Mouse (Mus musculus) cerebellum, adult 9-10 months (tissue): ENCODE measurements at regions not wholly inside any gene's neighbourhood (a gene's known extent, or its start where the extent isn't known, plus 50 kb on each side); places are given as distances from the start of the nearest gene placed in this dataset.
"Not testable (repeated sequence)": the region's sequence is repeated elsewhere in the genome, so short reads cannot be mapped to it uniquely, and the experiment has no call there.

ENCODE experiments used
- DNase-seq: peaks from one replicate; pipeline ENCODE4 v3.0.0; 2022

- DNase-seq = no peak
These were observed 87.3 kb downstream of the Crisp4 start for GRCm38 (mm10) chr1:18058211-18058971.

DNA sequence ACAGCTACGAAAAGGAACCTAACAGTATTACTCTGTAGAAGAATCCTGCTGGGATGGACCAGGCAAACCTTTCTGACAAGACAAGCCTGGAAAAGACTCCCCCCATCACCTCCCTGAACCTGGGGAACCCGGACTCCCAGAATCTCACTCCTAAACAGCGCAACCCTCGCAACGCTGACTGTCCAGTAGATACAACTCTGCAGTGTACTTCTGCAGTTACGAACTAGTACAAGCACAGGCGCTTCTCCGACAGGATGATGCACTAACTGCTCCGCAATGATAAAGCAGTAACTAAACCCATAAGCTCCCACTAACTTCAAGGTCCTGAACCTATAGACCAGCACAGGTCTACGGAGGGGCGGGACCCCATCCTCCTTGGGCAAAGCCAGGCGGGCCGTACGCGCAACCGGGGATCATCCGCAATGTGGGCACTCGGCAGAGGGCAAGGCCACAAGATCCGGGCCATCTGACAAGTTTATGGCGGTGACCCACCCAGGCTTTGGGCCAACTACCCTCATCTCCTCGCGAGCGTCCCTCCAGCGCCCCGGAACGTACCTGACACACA is 88.0 kb downstream of the Crisp4 start:
- DNase-seq = no peak

DNA sequence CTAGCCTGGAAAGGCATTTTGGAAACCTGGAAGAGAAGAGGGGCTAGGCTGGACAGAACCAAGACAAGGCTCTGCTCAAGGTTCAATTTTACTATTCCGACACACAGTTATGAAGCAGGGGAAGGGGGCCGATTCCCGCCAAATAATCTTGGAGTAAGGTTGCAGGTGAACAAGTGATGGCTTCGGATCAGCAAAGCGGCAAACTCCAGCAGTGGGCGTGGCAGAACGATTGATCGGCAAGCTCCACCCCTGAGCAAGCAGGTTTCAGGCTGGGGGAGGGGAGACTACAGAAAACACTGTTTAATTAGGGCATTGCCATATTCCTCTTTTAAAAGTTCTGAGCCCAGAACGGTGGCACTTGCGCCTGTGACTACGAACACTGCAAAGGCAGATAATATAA is 88.7 kb downstream of the Crisp4 start:
- DNase-seq = not testable (repeated sequence)

DNA sequence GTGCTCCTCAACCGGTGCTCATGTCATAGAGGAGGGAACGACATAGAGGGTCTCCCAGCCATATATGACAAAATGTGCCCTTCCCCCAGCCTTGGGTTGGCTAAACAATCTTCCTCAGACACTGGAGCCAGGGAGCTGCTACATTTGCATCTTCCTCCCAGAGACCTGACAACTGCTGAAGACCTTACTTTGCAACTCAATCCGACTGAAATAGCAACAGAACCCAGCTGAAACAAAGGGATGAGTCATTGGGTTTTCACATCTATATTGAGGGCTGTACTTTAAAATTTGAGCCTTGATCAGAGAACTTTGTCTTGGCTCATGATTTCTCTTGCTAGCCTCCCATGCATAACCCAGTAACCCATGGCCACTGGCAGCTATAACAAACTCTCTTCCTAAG is 115.5 kb downstream of the Crisp4 start:
- no peak for DNase-seq

- DNase-seq = not testable (repeated sequence)
These were observed 132.8 kb downstream of the Crisp4 start for GRCm38 (mm10) chr1:18012941-18013340.

DNA sequence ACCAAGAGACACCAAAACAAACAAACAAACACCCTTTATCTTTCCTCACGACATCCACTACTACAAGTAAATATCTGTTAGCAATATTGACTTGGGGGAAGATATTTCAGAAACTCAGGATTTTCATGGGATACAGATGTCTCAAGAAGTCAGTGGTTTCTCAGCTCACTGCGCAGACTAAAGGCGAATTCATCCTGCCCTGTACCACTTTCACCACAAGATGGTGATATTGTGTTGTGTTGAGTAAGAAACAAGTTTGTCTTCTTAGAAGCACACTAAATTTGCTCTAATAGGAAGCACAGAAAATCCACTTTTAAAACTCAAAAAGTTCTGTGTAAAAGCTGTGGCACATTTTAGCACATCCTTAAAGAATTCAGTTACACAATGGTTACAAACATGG is 165.1 kb downstream of the Crisp4 start:
- peak; percentile 8 for DNase-seq

DNA sequence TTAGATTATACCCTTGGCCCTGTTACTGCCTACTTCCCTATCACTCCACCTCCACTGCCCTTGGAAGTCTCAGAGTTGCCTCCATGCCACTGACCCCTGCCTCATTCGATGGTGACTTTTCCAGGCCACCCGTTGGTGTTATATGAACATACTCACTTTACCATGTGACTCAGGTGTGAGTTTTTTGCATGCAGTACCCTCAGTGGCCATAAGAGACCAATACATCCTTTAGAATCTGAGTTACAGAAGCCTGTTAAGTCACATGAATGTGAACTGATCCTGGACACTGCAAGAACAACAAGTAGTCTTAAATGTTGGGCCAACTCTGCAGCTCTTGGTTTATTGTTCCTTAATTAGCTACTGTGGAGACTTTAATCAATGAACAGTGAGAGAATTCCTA is 167.6 kb downstream of the Crisp4 start:
- no peak for DNase-seq

GRCm38 (mm10) chr1:17956881-17957280 is 188.8 kb downstream of the Crisp4 start:
- DNase-seq = not testable (repeated sequence)

DNA sequence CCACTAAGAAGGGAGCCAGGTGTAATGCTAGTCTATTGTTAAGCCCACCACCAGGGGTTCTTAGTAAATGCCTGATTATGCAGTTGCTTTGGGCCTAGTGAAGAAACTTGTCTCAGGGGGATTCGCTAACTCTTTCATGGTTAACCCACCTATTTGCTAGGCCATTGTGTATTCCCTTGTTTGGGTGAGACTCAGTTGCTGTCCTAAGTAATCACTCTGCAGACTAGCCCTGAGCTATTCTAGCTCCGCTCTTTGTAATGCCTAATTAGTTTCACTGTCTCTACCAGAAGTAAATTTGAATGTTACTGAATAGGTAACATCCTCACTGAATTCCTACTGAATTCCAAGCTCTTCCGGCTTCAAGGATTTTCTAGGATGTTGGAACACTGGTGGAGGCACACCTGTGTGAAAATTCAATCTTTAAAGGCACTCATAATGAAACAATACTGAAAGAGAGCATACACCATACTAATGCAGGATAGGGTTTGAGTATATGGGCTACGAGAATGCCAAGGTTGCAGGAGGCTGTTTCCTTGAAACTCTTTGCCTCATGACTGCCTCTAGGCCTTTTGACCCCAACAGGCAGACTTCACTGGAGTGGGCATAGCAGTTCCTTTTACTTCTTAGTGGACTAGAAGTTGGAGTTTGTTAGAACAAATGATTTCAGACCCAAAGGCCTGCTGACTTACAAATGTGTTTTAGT is 213.4 kb downstream of the Crisp4 start:
- not testable (repeated sequence) for DNase-seq
